8 mouse cellular contexts compared by ENCODE assay signal in the genomic region with DNA sequence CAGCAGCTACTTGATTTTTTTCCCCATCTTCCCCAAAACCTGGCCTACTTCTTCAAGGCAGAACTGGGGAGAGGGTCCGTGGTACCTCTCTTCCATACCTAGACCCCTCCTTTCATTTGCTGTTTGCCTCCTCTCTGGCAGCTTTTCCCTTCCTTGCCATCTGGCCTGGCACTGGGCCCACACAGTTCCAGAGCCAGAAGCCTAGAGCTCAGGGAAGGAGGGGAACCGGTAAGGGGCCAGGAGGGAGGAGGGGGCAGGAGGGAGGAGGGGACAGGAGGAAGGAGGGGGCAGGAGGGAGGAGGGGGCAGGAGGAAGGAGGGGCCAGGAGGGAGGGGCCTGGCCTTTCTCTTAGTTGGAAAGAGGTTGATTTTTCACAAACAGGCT. TPM values are rescaled to one million over a fixed set of nuclear protein-coding genes. Genes with fewer than 3 reads are reported as not detected.
DNase-seq lines count a peak whose midpoint lies in the region; ATAC-seq and TF ChIP-seq lines count a peak whose summit lies in the region.

No protein-coding gene starts in this region.

- peak; percentile 18 for DNase-seq in kidney, adult 18-20 months
- DNase-seq in ES-CJ7 (ENCODE audit: low read depth, low spot score) = peak; percentile 65
- peak; percentile 84 for DNase-seq in cerebellum, adult 8-10 months
- DNase-seq in liver, embryonic 11.5 days (ENCODE audit: low spot score) = no peak
- DNase-seq in embryo, embryonic 9.5 days (ENCODE audit: extremely low spot score) = no peak

- TF ChIP-seq CTCF in small intestine, adult 2 months (IDR thresholded peaks at IDR 0.05; ENCODE audit: extremely low read depth, insufficient read length, insufficient replicate concordance, low read depth, low read length) = no peak

- 29% methylated on average over 2 of the region's 2 CpGs for WGBS in kidney, embryonic 14.5 days
- 25% methylated on average over 2 of the region's 2 CpGs for WGBS in hindbrain, embryonic 12.5 days
- 16% methylated on average over 2 of the region's 2 CpGs for WGBS in liver, embryonic 11.5 days
- 9% methylated on average over 2 of the region's 2 CpGs for WGBS in small intestine, adult 2 months

- no peak overlapping the region for H3K9ac ChIP-seq in kidney, embryonic 14.5 days (ENCODE audit: low read depth, low read length)
- no peak overlapping the region for H3K9ac ChIP-seq in hindbrain, embryonic 12.5 days
- H3K9ac ChIP-seq in liver, embryonic 11.5 days (ENCODE audit: low read depth, low read length) = peak overlapping the region; percentile 44; the same call in 1 of the 2 replicates

- no peak overlapping the region for H3K4me2 ChIP-seq in kidney, embryonic 14.5 days (replicated peaks; ENCODE audit: low read depth, low read length)
- no peak overlapping the region for H3K4me2 ChIP-seq in hindbrain, embryonic 12.5 days (replicated peaks)
- H3K4me2 ChIP-seq in liver, embryonic 11.5 days = peak overlapping the region; percentile 59

- H3K27ac ChIP-seq in kidney, embryonic 14.5 days (ENCODE audit: low read depth, low read length) = no peak overlapping the region
- H3K27ac ChIP-seq in hindbrain, embryonic 12.5 days = peak overlapping the region; percentile 83
- peak overlapping the region; percentile 79 for H3K27ac ChIP-seq in liver, embryonic 11.5 days (ENCODE audit: low read depth, low read length)
- peak overlapping the region; percentile 89 for H3K27ac ChIP-seq in small intestine, adult 2 months (ENCODE audit: insufficient read depth, low read depth, low read length)

- H3K27me3 ChIP-seq in kidney, embryonic 14.5 days (ENCODE audit: control insufficient read depth, insufficient read depth, low read length) = no peaks in the 10 kb centered on the region
- no peaks in the 10 kb centered on the region for H3K27me3 ChIP-seq in hindbrain, embryonic 12.5 days
- no peaks in the 10 kb centered on the region for H3K27me3 ChIP-seq in liver, embryonic 11.5 days (replicated peaks; ENCODE audit: control insufficient read depth, insufficient read depth, low read length)
- no peaks in the 10 kb centered on the region for H3K27me3 ChIP-seq in small intestine, adult 2 months (ENCODE audit: control insufficient read depth, insufficient read depth, low read length)

- no peaks in the 10 kb centered on the region for H3K36me3 ChIP-seq in kidney, embryonic 14.5 days (ENCODE audit: control insufficient read depth, insufficient read depth, low read length)
- H3K36me3 ChIP-seq in hindbrain, embryonic 12.5 days = no peaks in the 10 kb centered on the region
- H3K36me3 ChIP-seq in liver, embryonic 11.5 days (ENCODE audit: control insufficient read depth, insufficient read depth, low read length) = no peaks in the 10 kb centered on the region
- peaks cover 2% of the 10 kb centered on the region; the same call in 1 of the 2 replicates for H3K36me3 ChIP-seq in small intestine, adult 2 months (ENCODE audit: control insufficient read depth, insufficient read depth, low read length)

- ATAC-seq in kidney, embryonic 14.5 days (ENCODE audit: low FRiP score, low TSS enrichment) = no peak
- peak; percentile 75 for ATAC-seq in hindbrain, embryonic 12.5 days (ENCODE audit: low FRiP score)
- no peak for ATAC-seq in liver, embryonic 11.5 days (replicated peaks; ENCODE audit: low FRiP score)

- no peak overlapping the region for H3K4me3 ChIP-seq in kidney, embryonic 14.5 days (ENCODE audit: low read length)
- no peak overlapping the region for H3K4me3 ChIP-seq in hindbrain, embryonic 12.5 days
- H3K4me3 ChIP-seq in liver, embryonic 11.5 days (ENCODE audit: low read depth, low read length) = peak overlapping the region; percentile 43
- peak overlapping the region; percentile 59 for H3K4me3 ChIP-seq in small intestine, adult 2 months (ENCODE audit: low read depth, low read length)

- H3K9me3 ChIP-seq in kidney, embryonic 14.5 days (ENCODE audit: control insufficient read depth, low read length) = no peaks in the 10 kb centered on the region
- no peaks in the 10 kb centered on the region for H3K9me3 ChIP-seq in hindbrain, embryonic 12.5 days (replicated peaks)
- H3K9me3 ChIP-seq in liver, embryonic 11.5 days (ENCODE audit: control insufficient read depth, low read length) = no peaks in the 10 kb centered on the region

- TF ChIP-seq POLR2A in small intestine, adult 2 months (IDR thresholded peaks at IDR 0.05; ENCODE audit: low read depth, low read length) = no peak

- H3K4me1 ChIP-seq in kidney, embryonic 14.5 days (ENCODE audit: control insufficient read depth, insufficient read depth, low read length) = no peaks in the 10 kb centered on the region
- peaks cover 10% of the 10 kb centered on the region for H3K4me1 ChIP-seq in hindbrain, embryonic 12.5 days
- H3K4me1 ChIP-seq in liver, embryonic 11.5 days (replicated peaks; ENCODE audit: control insufficient read depth, insufficient read depth, low read length) = peaks cover 21% of the 10 kb centered on the region
- H3K4me1 ChIP-seq in small intestine, adult 2 months (ENCODE audit: control insufficient read depth, insufficient read depth, insufficient read length, low read length) = peaks cover 38% of the 10 kb centered on the region

RNA-seq across cellular contexts. Expression of gene Lpar5, which starts 4.2 kb away (rescaled TPM):
- 0.43 and 0.45 TPM in 2 replicates for polyA plus RNA-seq in kidney, embryonic 14.5 days (2014; fragmentation: Nextera tagmentation; extraction: Ambion mirVana)
- polyA plus RNA-seq in hindbrain, embryonic 12.5 days (2016; fragmentation: Nextera tagmentation; extraction: Ambion mirVana) = 0.33 and 0.40 TPM in 2 replicates
- 2.6 and 3.2 TPM in 2 replicates for polyA plus RNA-seq in liver, embryonic 11.5 days (2014; fragmentation: Nextera tagmentation; extraction: Ambion mirVana)
- polyA plus RNA-seq in small intestine, adult 2 months (2012; rRNA removed) = 133 and 223 TPM in 2 replicates

RNA-seq across cellular contexts. Expression of gene Acrbp, which starts 22.4 kb away (rescaled TPM):
- polyA plus RNA-seq in kidney, embryonic 14.5 days (2014; fragmentation: Nextera tagmentation; extraction: Ambion mirVana) = 14.0 and 14.7 TPM in 2 replicates
- polyA plus RNA-seq in hindbrain, embryonic 12.5 days (2016; fragmentation: Nextera tagmentation; extraction: Ambion mirVana) = 16.0 and 18.3 TPM in 2 replicates
- 6.0 and 7.4 TPM in 2 replicates for polyA plus RNA-seq in liver, embryonic 11.5 days (2014; fragmentation: Nextera tagmentation; extraction: Ambion mirVana)
- polyA plus RNA-seq in small intestine, adult 2 months (2012; rRNA removed) = 7.5 and 18.2 TPM in 2 replicates

RNA-seq across cellular contexts. Expression of gene Chd4, which starts 23.9 kb away (rescaled TPM):
- 72.1 and 106 TPM in 2 replicates for polyA plus RNA-seq in kidney, embryonic 14.5 days (2014; fragmentation: Nextera tagmentation; extraction: Ambion mirVana)
- polyA plus RNA-seq in hindbrain, embryonic 12.5 days (2016; fragmentation: Nextera tagmentation; extraction: Ambion mirVana) = 131 and 133 TPM in 2 replicates
- polyA plus RNA-seq in liver, embryonic 11.5 days (2014; fragmentation: Nextera tagmentation; extraction: Ambion mirVana) = 62.5 and 71.6 TPM in 2 replicates
- 39.9 and 64.3 TPM in 2 replicates for polyA plus RNA-seq in small intestine, adult 2 months (2012; rRNA removed)

RNA-seq across cellular contexts. Expression of gene Ing4, which starts 32.3 kb away (rescaled TPM):
- polyA plus RNA-seq in kidney, embryonic 14.5 days (2014; fragmentation: Nextera tagmentation; extraction: Ambion mirVana) = 111 and 144 TPM in 2 replicates
- 151 and 159 TPM in 2 replicates for polyA plus RNA-seq in hindbrain, embryonic 12.5 days (2016; fragmentation: Nextera tagmentation; extraction: Ambion mirVana)
- polyA plus RNA-seq in liver, embryonic 11.5 days (2014; fragmentation: Nextera tagmentation; extraction: Ambion mirVana) = 60.0 and 63.8 TPM in 2 replicates
- polyA plus RNA-seq in small intestine, adult 2 months (2012; rRNA removed) = 14.2 and 32.7 TPM in 2 replicates

RNA-seq across cellular contexts. Expression of gene Nop2, which starts 59.8 kb away (rescaled TPM):
- 58.2 and 67.2 TPM in 2 replicates for polyA plus RNA-seq in kidney, embryonic 14.5 days (2014; fragmentation: Nextera tagmentation; extraction: Ambion mirVana)
- 48.1 and 54.2 TPM in 2 replicates for polyA plus RNA-seq in hindbrain, embryonic 12.5 days (2016; fragmentation: Nextera tagmentation; extraction: Ambion mirVana)
- 114 and 125 TPM in 2 replicates for polyA plus RNA-seq in liver, embryonic 11.5 days (2014; fragmentation: Nextera tagmentation; extraction: Ambion mirVana)
- polyA plus RNA-seq in small intestine, adult 2 months (2012; rRNA removed) = 6.5 and 7.8 TPM in 2 replicates

Comparison
In these comparisons a context has a peak if more than half of its experiments do, and no peak if none do; other contexts are left out.
1. DNase-seq: peak in kidney, adult 18-20 months (single experiment), ES-CJ7 (single experiment) and cerebellum, adult 8-10 months (single experiment); none in liver, embryonic 11.5 days (single experiment) and embryo, embryonic 9.5 days (single experiment).
2. H3K4me3 ChIP-seq: peak in liver, embryonic 11.5 days (single experiment) and small intestine, adult 2 months (single experiment); none in kidney, embryonic 14.5 days (single experiment) and hindbrain, embryonic 12.5 days (single experiment).
3. RNA of gene Lpar5, which starts 4.2 kb away (polyA plus RNA-seq): 133 to 223 TPM in small intestine, adult 2 months; 2.6 to 3.2 TPM in liver, embryonic 11.5 days, 0.43 to 0.45 TPM in kidney, embryonic 14.5 days and 0.33 to 0.40 TPM in hindbrain, embryonic 12.5 days; every median in the first group is over 10 times any median in the second.